ENCODE assay signal across 24 mouse cellular contexts in the genomic region with DNA sequence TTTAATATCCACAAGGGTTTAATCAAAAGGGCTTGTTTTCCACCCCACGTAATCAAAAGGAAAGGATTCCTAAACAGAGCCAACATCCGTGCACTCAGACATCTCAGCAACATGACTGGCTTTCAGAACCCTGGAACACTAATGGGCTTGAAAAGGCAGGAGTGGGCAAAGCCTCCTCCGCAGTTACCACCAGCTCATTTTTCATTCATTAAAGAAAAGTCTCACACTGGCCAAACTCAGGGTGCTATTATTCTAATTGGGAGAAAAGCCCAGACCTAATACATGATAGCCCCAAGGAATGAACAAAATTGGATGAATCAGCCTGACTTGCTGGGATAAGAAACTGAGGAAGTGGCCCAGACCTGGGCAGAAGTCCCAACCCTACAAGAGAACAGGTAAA.
"Had no signal": no experiment of that assay in that cellular context is flagged by ENCODE, and none has a peak within 500 bp of the region (broad histone marks: within the 10 kb centered on the region; RNA-seq: fewer than 3 reads in every experiment).

No protein-coding gene starts in this region.

- H3K4me2 ChIP-seq: heart, embryonic 11.5 days; heart, embryonic 13.5 days; heart, embryonic 15.5 days; hindbrain, embryonic 13.5 days; hindbrain, embryonic 15.5 days; intestine, embryonic 15.5 days; limb, embryonic 12.5 days; liver, embryonic 12.5 days had no signal

- H3K36me3 ChIP-seq: heart, embryonic 13.5 days; heart, embryonic 15.5 days; hindbrain, embryonic 13.5 days; hindbrain, embryonic 15.5 days; intestine, embryonic 15.5 days; limb, embryonic 12.5 days; liver, embryonic 12.5 days had no signal

- ATAC-seq: hindbrain, postnatal 0 days; intestine, embryonic 15.5 days; intestine, postnatal 0 days; liver, embryonic 12.5 days had no signal

- H3K4me3 ChIP-seq: heart, adult 2 months; heart, embryonic 13.5 days; heart, embryonic 15.5 days; hindbrain, embryonic 13.5 days; hindbrain, embryonic 15.5 days; intestine, embryonic 15.5 days; layer of hippocampus, adult 2 months; left cerebral cortex, adult 2 months; limb, embryonic 12.5 days; liver, embryonic 12.5 days had no signal

- H3K27me3 ChIP-seq: heart, embryonic 13.5 days; heart, embryonic 15.5 days; hindbrain, embryonic 13.5 days; hindbrain, embryonic 15.5 days; intestine, embryonic 15.5 days; limb, embryonic 12.5 days; liver, embryonic 12.5 days had no signal

- H3K9me3 ChIP-seq: heart, embryonic 13.5 days; heart, embryonic 15.5 days; hindbrain, embryonic 13.5 days; hindbrain, embryonic 15.5 days; intestine, embryonic 15.5 days; limb, embryonic 12.5 days; liver, embryonic 12.5 days had no signal

- DNase-seq: gastrocnemius, postnatal 25 days; heart, adult 11 months; heart, adult 2 months; heart, postnatal 14 days; heart, postnatal 36 days; kidney, adult 18-20 months; kidney, adult 8-10 months; kidney, postnatal 10 days; kidney, postnatal 25 days; kidney, postnatal 4 days; left cerebral cortex, postnatal 4 days had no signal

- H3K27ac ChIP-seq: heart, adult 2 months; heart, embryonic 13.5 days; heart, embryonic 15.5 days; hindbrain, embryonic 13.5 days; hindbrain, embryonic 15.5 days; hindbrain, postnatal 0 days; intestine, embryonic 15.5 days; layer of hippocampus, adult 2 months; left cerebral cortex, adult 2 months; limb, embryonic 12.5 days; liver, embryonic 12.5 days; liver, embryonic 14.5 days had no signal

- H3K4me1 ChIP-seq: heart, embryonic 15.5 days; hindbrain, embryonic 13.5 days; hindbrain, embryonic 15.5 days; intestine, embryonic 15.5 days; limb, embryonic 12.5 days; liver, embryonic 12.5 days had no signal

- H3K9ac ChIP-seq: heart, embryonic 13.5 days; heart, embryonic 15.5 days; hindbrain, embryonic 13.5 days; hindbrain, embryonic 15.5 days; intestine, embryonic 15.5 days; limb, embryonic 12.5 days; liver, embryonic 12.5 days; liver, embryonic 14.5 days had no signal
